Mouse (Mus musculus) heart, embryonic 11.5 days (tissue): ENCODE results near the gene Pvr. TPM values are rescaled to one million over a fixed set of nuclear protein-coding genes. Genes with fewer than 3 reads are reported as not detected.

Experiments used
- ATAC-seq: fragments of 200-750 bp; cut with Nextera tagmentation; replicated peaks from 2 replicates; pipeline ENCODE4 v1.8.0; 2017; ENCODE audit warnings: moderate library complexity; ENCODE audit not compliant: insufficient number of reproducible peaks, low FRiP score, low TSS enrichment
- H3K27ac ChIP-seq: fragments of 300-500 bp; sonication (generic); 2 replicates; pipeline ENCODE4 v1.5.1; 2014; ENCODE audit warnings: mild to moderate bottlenecking, low read depth, low read length
- H3K27me3 ChIP-seq: fragments of 300-500 bp; sonication (generic); 2 replicates; pipeline ENCODE4 v1.6.1; 2014; ENCODE audit warnings: mild to moderate bottlenecking, low read length, mixed read lengths; ENCODE audit not compliant: control insufficient read depth, insufficient read depth
- H3K36me3 ChIP-seq: fragments of 300-500 bp; sonication (generic); 2 replicates; pipeline ENCODE4 v1.6.1; 2014; ENCODE audit warnings: mild to moderate bottlenecking, low read length, moderate library complexity, mixed read lengths; ENCODE audit not compliant: control insufficient read depth, insufficient read depth
- H3K4me1 ChIP-seq: fragments of 300-500 bp; sonication (generic); 2 replicates; pipeline ENCODE4 v1.6.1; 2014; ENCODE audit warnings: low read length; ENCODE audit not compliant: control insufficient read depth, insufficient read depth
- H3K4me2 ChIP-seq: fragments of 300-500 bp; sonication (generic); 2 replicates; pipeline ENCODE4 v1.6.1; 2014; ENCODE audit warnings: mild to moderate bottlenecking, moderate library complexity
- H3K4me3 ChIP-seq: fragments of 300-500 bp; sonication (generic); 2 replicates; pipeline ENCODE4 v1.5.1; 2014; ENCODE audit warnings: low read depth, low read length
- H3K9ac ChIP-seq: fragments of 300-500 bp; sonication (generic); 2 replicates; pipeline ENCODE4 v1.6.1; 2014; ENCODE audit warnings: mild to moderate bottlenecking, low read depth, low read length, moderate library complexity
- H3K9me3 ChIP-seq: fragments of 300-500 bp; sonication (generic); replicated peaks from 2 replicates; pipeline ENCODE4 v1.6.1; 2016; ENCODE audit warnings: low read length; ENCODE audit not compliant: control insufficient read depth
- WGBS: fragments of 180-500 bp; shearing (Covaris S2); extraction: QIAGEN DNeasy Blood & Tissue Kit; methylation state at CpG from one replicate; pipeline ENCODE4 v1.1.7; 2014; ENCODE audit not compliant: insufficient replicate concordance; 5-methylcytosine and 5-hydroxymethylcytosine counted together
- polyA plus RNA-seq: library from polyadenylated mRNA; unstranded; fragments of >200 nt; fragmentation: Nextera tagmentation; extraction: Ambion mirVana; gene quantifications from 2 replicates; pipeline ENCODE4 v1.2.1, GENCODE M21; 2014

The Pvr gene
- polyA plus RNA-seq, result 12.0 and 13.0 TPM in 2 replicates

DNA sequence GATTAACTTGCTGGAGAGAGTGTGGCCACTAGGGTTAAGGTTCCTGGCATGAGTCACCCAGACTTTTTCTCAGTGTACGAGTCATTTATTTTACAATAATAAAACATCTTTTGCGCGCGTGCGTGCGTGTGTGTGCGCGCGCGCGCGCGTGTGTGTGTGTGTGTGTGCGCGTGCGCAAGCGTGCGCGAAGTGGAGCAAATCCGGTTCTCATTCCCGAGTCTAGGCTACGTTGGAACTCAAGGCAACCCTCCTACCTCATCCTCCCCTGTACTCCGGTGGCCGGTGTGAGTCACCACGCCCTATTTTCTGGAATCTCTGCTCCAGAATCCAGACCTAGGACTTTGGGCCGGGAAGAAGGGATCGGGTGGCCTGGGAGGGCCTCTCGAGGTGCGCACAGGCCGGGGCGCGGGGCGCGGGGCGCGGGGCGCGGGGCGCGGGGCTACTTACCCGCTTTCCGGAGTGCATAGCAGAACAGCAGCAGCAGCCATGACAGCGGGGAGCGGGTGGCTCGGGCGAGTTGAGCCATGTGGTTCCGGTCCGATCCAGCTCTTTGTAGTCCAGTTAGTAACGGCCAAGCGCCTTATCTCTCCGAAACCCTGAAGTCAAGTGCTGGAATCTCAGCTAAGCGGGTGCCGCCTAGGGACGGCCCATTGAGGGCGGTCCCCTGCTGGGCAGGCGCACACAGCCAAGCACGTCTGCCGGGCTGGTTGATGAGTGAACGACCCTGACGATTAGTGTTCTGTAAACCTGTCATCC lies at the start of gene Pvr:
Pvr (minus strand) TSS at position 655 of the 756 bp plus-strand sequence.
- Histone ChIP-seq H3K27ac (peak within 1 kb of the TSS; percentile 85), H3K4me1 (0 out of 2 replicates have a peak, but pooled peaks cover 6% of the 10 kb centered on the region), H3K4me2 (peak within 1 kb of the TSS; percentile 66), H3K36me3 (peaks cover 10% of the 10 kb centered on the region), H3K27me3 (no peaks in the 10 kb centered on the region), H3K9me3 (no peaks in the 10 kb centered on the region), H3K9ac (peak within 1 kb of the TSS; percentile 87), H3K4me3 (peak within 1 kb of the TSS; percentile 86)
- ATAC-seq, result peak; percentile 83
- WGBS, result under 1% methylated on average over 59 of the region's 60 CpGs

DNA sequence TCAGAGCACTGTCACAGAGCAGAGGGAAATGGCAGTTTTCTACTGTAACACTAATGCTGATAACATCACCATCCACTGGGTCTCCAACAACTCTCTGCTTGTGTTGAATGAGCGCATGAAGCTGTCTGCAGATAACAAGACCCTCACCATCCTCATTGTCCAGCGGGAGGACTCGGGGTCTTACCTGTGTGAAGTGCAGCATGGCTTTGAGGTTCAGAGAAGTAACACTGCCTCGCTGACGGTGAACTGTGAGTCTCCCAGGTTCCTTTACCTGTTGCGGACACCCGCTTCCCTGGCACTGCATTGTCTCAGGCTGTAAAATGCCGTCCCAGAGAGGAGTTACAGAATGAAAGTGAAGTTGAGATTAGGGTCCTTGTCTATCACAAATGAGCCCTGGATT lies 49.2 kb upstream of the Pvr start:
- no peaks in the 10 kb centered on the region for H3K4me1 ChIP-seq
- ATAC-seq, result no peak
- no peak overlapping the region for H3K9ac ChIP-seq
- no peaks in the 10 kb centered on the region for H3K36me3 ChIP-seq
- H3K27ac ChIP-seq, result no peak overlapping the region
- no peaks in the 10 kb centered on the region for H3K27me3 ChIP-seq
- peaks cover 14% of the 10 kb centered on the region for H3K9me3 ChIP-seq
- 90% methylated on average over 8 of the region's 8 CpGs for WGBS
- no peak overlapping the region for H3K4me2 ChIP-seq
- H3K4me3 ChIP-seq, result no peak overlapping the region

DNA sequence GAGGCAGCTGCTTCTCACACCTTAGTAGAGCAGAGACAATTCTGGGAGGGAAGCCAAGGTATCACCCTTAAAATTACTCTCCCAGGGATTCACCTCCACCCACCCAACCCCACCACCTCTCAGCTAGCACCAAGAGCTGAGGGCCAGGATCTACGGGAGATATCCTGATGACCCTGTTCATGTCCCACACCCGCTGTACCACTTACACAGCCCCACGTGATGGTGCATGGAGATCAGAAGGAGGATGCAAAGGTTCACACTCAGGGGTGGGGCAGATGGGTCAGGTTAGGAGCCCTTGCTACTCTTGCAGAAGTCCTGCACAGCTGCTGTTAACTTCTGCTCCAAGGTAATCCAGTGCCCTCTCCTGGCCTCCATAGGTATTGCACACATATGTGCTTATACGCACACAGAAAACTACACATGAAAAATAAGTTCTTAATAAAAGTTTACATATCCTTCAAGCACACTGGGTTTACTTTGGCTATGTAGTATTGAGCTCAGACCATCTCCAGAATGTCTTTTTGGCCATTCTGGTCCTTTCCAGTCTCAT lies 48.7 kb upstream of the Pvr start:
- Histone ChIP-seq H3K27ac (no peak overlapping the region), H3K9me3 (peaks cover 14% of the 10 kb centered on the region), H3K4me1 (no peaks in the 10 kb centered on the region), H3K27me3 (no peaks in the 10 kb centered on the region), H3K4me3 (no peak overlapping the region), H3K9ac (no peak overlapping the region), H3K36me3 (no peaks in the 10 kb centered on the region), H3K4me2 (no peak overlapping the region)
- WGBS, result 95% methylated on average over 4 of the region's 4 CpGs
- ATAC-seq, result no peak

DNA sequence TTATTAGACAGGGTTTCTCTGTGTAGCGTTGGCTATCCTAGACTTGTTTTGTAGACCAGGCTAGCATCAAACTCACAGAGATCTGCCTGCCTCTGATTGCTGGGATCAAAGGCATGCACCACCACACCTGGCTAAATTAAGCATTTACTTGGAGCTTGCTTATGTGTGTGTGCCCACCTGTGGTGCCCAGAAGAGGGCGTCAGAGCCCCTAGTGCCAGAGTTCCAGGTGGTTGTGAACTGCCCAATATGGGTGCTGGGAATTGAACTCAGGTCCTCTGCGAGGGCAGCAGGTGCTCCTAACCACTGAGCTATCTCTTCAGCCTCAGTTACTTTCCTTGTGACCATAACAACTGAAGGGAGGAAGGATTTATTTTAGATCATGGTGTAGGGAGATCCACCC lies 48.1 kb upstream of the Pvr start:
- H3K9me3 ChIP-seq, result peaks cover 14% of the 10 kb centered on the region
- ATAC-seq, result no peak
- no peak overlapping the region for H3K4me3 ChIP-seq
- H3K9ac ChIP-seq, result no peak overlapping the region
- no peaks in the 10 kb centered on the region for H3K4me1 ChIP-seq
- no peak overlapping the region for H3K4me2 ChIP-seq
- no peak overlapping the region for H3K27ac ChIP-seq
- 64% methylated on average over 3 of the region's 3 CpGs for WGBS
- no peaks in the 10 kb centered on the region for H3K27me3 ChIP-seq
- no peaks in the 10 kb centered on the region for H3K36me3 ChIP-seq

DNA sequence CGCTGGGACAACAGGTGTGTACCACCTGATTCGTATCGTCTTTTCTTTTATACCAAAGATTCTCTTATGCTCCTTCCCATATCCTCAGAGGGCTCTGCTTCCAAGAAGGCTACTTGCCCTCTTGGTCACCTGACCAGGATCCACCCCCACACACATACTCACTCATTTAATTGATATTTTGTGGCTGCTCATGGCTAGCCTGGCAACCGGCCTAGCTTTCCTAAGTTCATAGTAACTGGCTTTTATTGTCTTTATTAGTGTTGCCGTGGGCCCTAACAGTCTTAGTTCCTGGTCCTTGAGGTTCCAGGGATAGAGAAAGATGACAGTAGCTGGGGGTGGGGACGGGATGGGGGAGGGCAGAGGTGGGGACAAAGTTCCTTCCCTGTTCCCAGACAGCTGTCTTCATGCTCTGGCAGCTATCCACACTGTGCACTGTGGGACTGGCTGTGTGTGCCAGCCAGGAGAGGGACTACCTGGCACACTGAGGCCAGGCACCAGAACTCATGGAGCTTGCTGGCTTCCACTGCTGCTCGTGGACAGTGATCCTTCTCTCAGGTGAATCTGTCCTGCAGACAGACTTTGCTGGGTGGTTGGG lies 44.1 kb upstream of the Pvr start, which contains the start of gene Ceacam20:
Ceacam20 (plus strand) TSS at position 428 of the 595 bp plus-strand sequence.
- 66% methylated on average over 7 of the region's 7 CpGs for WGBS
- Histone ChIP-seq H3K27ac (no peak within 1 kb of the TSS), H3K9ac (no peak within 1 kb of the TSS), H3K9me3 (peaks cover 9% of the 10 kb centered on the region), H3K4me1 (no peaks in the 10 kb centered on the region), H3K4me2 (no peak within 1 kb of the TSS), H3K36me3 (no peaks in the 10 kb centered on the region), H3K4me3 (no peak within 1 kb of the TSS), H3K27me3 (no peaks in the 10 kb centered on the region)
- ATAC-seq, result no peak

DNA sequence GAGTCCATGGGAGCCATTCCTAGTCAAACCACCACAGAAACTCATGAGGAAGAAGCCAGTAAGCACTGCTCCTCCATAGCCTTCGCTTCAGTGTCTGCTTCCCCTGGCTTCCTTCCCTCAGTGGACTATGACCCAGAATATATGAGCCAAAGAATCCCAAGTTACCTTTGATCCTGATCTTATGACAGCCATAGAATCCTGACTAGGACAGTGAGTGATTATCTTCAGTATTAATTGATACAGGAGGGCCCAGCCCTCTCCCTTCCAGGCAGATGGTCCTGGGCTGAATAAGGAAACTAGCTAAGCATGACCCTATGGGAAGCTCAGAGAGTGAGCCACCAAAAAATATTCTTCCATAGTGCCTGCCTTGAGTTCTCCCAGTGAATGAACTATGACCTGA lies 41.5 kb upstream of the Pvr start:
- H3K9ac ChIP-seq, result no peak overlapping the region
- no peak for ATAC-seq
- H3K27ac ChIP-seq, result no peak overlapping the region
- H3K4me3 ChIP-seq, result no peak overlapping the region
- H3K4me1 ChIP-seq, result no peaks in the 10 kb centered on the region
- 54% methylated on average over 1 of the region's 1 CpGs for WGBS
- H3K27me3 ChIP-seq, result no peaks in the 10 kb centered on the region
- no peaks in the 10 kb centered on the region for H3K36me3 ChIP-seq
- H3K9me3 ChIP-seq, result no peaks in the 10 kb centered on the region
- no peak overlapping the region for H3K4me2 ChIP-seq

DNA sequence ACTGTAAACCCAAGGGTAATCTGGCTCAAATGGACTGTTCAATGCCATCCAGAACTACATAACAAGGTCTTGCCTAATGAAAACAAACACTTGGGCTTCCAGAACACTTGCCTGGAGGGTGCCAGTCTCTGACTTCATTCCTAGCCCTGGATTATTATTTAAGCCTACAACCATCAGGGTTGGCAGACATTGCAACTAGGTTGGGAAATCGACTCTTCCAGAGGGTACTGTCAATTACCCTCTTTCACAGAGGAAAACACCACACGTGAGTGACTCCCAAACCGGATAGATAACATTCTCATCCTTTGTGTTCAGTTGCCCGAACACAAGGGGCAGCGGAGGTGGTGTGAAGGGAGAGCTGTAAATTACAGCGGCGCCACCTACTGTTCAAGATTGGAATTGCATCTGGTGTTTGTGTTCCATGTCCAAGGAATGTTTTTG lies 35.4 kb upstream of the Pvr start:
- Histone ChIP-seq H3K4me1 (no peaks in the 10 kb centered on the region), H3K27ac (no peak overlapping the region), H3K36me3 (no peaks in the 10 kb centered on the region), H3K9ac (no peak overlapping the region), H3K9me3 (no peaks in the 10 kb centered on the region), H3K4me3 (no peak overlapping the region), H3K4me2 (no peak overlapping the region), H3K27me3 (no peaks in the 10 kb centered on the region)
- 2% methylated on average over 7 of the region's 7 CpGs for WGBS
- no peak for ATAC-seq

DNA sequence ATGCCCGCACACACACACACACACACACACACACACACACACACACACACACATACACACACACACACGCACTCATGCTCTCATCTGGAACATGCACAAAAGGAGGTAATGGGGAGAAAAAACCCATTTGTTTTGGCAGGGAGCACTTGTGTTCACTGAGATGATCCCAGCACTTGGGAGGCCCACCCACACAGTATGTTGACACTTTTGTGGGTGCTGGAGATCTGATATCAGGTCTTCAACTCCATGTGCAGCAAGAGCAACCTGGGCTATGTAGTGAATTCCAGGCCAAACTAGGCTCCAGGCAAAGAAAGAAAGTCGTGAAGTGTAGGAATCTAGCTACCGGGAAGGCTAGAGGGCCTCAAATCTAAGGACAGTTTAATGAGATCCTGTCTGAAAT lies 34.9 kb upstream of the Pvr start:
- Histone ChIP-seq H3K4me3 (no peak overlapping the region), H3K4me2 (no peak overlapping the region), H3K27ac (no peak overlapping the region), H3K36me3 (no peaks in the 10 kb centered on the region), H3K27me3 (no peaks in the 10 kb centered on the region), H3K9me3 (no peaks in the 10 kb centered on the region), H3K4me1 (no peaks in the 10 kb centered on the region), H3K9ac (no peak overlapping the region)
- no peak for ATAC-seq
- 61% methylated on average over 4 of the region's 4 CpGs for WGBS
